Mouse (Mus musculus) MEL (cell line): Measurements from ENCODE around the gene Birc6.

ENCODE experiments used
- JUND ChIP-seq: IDR thresholded peaks from 2 replicates; pipeline ENCODE4 v1.6.1; 2011; ENCODE audit warnings: low read depth, mild to moderate bottlenecking, improper control_type of control experiment, low read length
- TCF12 ChIP-seq: IDR thresholded peaks from 2 replicates; pipeline ENCODE4 v1.6.1; 2014; ENCODE audit warnings: low read depth, mild to moderate bottlenecking, inconsistent platforms, low read length, improper control_type of control experiment, moderate library complexity

DNA sequence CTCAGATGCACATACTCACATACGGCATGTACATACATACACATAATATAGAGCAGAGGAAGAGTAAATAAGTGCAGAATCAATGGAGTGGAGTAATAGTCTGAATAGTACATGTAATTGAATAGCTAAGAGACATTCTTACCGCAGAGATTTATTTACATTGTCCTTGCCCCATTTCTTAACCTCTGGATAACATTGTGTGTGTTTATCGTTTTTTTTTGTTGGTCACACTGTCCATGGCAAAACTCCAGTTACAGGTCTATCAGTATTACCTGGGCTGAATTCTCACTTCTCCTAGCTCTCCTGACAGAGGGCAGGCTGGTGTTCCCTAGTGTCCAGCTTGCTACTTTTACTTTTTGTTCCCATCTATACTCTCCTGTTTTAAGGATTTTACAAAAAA lies 58.7 kb downstream of the Birc6 start:
- TF ChIP-seq JUND (no peak), TCF12 (no peak)
